Mouse (Mus musculus) monocyte, adult 5-6 weeks (primary cell): Measurements from ENCODE around the gene Tspan14. TPM values are rescaled to one million over a fixed set of nuclear protein-coding genes. Genes with fewer than 3 reads are reported as not detected.
A peak's percentile ranks its signal among the peaks of the same experiment; 100 is the strongest.

Experiments
- ATAC-seq: fragments of 153-309, 156-312 bp; replicated peaks from 2 replicates; pipeline ENCODE4 v1.8.0; 2017; ENCODE audit warnings: mild to moderate bottlenecking; ENCODE audit not compliant: low TSS enrichment, insufficient number of reproducible peaks, severe bottlenecking, poor library complexity, low FRiP score
- total RNA-seq: library from RNA; stranded (forward); fragments of 200-1000, 200-491, 200-594 nt; gene quantifications from 3 replicates; pipeline ENCODE4 v1.2.3, GENCODE M21; 2017

Gene Tspan14
- total RNA-seq, 1 experiment from 2014 or later: 52.3 TPM

GRCm38 (mm10) chr14:40931115-40931829 is 35.3 kb downstream of the Tspan14 start:
- ATAC-seq: no peak

GRCm38 (mm10) chr14:40929943-40930342 is 36.7 kb downstream of the Tspan14 start:
- ATAC-seq: peak; percentile 37

GRCm38 (mm10) chr14:40928897-40929296 is 37.7 kb downstream of the Tspan14 start:
- no peak for ATAC-seq

GRCm38 (mm10) chr14:40927041-40927440 is 39.6 kb downstream of the Tspan14 start:
- ATAC-seq: no peak

GRCm38 (mm10) chr14:40924378-40925113 is 42.1 kb downstream of the Tspan14 start:
- ATAC-seq: peak; percentile 49

- ATAC-seq: peak; percentile 34
Observed at GRCm38 (mm10) chr14:40921241-40921640, 45.4 kb downstream of the Tspan14 start.

- ATAC-seq: peak; percentile 62
Observed at GRCm38 (mm10) chr14:40919521-40919920, 47.1 kb downstream of the Tspan14 start.

- no peak for ATAC-seq
Observed at GRCm38 (mm10) chr14:40918477-40918876, 48.1 kb downstream of the Tspan14 start.

GRCm38 (mm10) chr14:40917632-40918031 is 49.0 kb downstream of the Tspan14 start:
- peak; percentile 27; the same call in 1 of the 2 replicates for ATAC-seq

GRCm38 (mm10) chr14:40916667-40917066 is 49.9 kb downstream of the Tspan14 start:
- no peak for ATAC-seq

- no peak for ATAC-seq
Observed at GRCm38 (mm10) chr14:40915838-40916237, 50.8 kb downstream of the Tspan14 start.

GRCm38 (mm10) chr14:40914701-40915100 is 51.9 kb downstream of the Tspan14 start:
- ATAC-seq: no peak

GRCm38 (mm10) chr14:40913709-40914108 is 52.9 kb downstream of the Tspan14 start:
- ATAC-seq: no peak

- no peak for ATAC-seq
Observed at GRCm38 (mm10) chr14:40911529-40911928, 55.1 kb downstream of the Tspan14 start.

GRCm38 (mm10) chr14:40908763-40909162 is 57.8 kb downstream of the Tspan14 start:
- no peak for ATAC-seq

- ATAC-seq: no peak
Observed at GRCm38 (mm10) chr14:40906770-40907169, 59.8 kb downstream of the Tspan14 start.

GRCm38 (mm10) chr14:40905813-40906212 is 60.8 kb downstream of the Tspan14 start:
- no peak for ATAC-seq

- ATAC-seq: no peak
Observed at GRCm38 (mm10) chr14:40902307-40903055, 64.1 kb downstream of the Tspan14 start.

GRCm38 (mm10) chr14:40900267-40900666 is 66.3 kb downstream of the Tspan14 start:
- no peak for ATAC-seq
